Mouse (Mus musculus) embryo, embryonic 10 days (tissue): ENCODE results near the gene Ckap5.
"Not testable (repeated sequence)": the region's sequence is repeated elsewhere in the genome, so short reads cannot be mapped to it uniquely, and the experiment has no call there.

Source experiments
- DNase-seq: peaks from one replicate; pipeline ENCODE4 v3.0.0-alpha.2; 2015; ENCODE audit warnings: low spot score

Gene Ckap5

GRCm38 (mm10) chr2:91526294-91527146 is at the start of gene Ckap5:
Gene Ckap5, plus strand, starts transcription at chr2:91526762.
- peak; percentile 98 for DNase-seq

DNA sequence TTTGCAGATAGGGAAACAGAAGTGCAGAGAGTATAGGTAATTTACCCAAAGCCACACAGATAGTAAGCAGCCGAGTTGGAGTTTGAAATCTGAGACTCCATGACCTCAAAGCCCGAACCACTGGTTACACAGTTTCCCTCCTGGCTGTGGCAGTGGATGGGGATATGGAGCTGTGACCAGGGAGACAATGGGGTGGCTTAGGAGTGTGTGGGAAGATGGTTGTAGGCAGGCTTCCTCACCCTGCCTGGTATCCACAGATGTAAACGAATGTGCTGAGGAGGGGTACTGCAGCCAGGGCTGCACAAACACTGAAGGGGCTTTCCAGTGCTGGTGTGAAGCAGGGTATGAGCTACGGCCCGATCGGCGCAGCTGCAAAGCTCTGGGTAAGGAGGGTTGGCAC is 49.7 kb upstream of the Ckap5 start:
- DNase-seq = no peak

DNA sequence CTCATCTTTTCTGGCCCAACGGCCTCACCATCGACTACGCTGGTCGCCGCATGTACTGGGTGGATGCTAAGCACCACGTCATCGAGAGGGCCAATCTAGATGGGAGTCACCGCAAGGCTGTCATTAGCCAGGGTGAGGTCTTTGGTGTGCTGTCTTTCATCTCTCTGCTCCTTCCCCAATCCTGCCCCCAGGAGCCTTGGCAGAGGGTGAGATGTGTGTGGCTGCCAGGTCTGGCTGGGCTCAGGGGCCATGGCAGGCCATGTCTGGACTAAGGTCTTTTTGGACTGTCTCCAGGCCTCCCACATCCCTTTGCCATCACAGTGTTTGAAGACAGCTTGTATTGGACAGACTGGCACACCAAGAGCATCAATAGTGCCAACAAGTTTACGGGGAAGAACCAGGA is 46.2 kb upstream of the Ckap5 start:
- DNase-seq = no peak

GRCm38 (mm10) chr2:91480805-91481514 is 45.6 kb upstream of the Ckap5 start:
- DNase-seq = peak; percentile 84

- no peak for DNase-seq
Observed at GRCm38 (mm10) chr2:91484698-91485097, 41.9 kb upstream of the Ckap5 start.

DNA sequence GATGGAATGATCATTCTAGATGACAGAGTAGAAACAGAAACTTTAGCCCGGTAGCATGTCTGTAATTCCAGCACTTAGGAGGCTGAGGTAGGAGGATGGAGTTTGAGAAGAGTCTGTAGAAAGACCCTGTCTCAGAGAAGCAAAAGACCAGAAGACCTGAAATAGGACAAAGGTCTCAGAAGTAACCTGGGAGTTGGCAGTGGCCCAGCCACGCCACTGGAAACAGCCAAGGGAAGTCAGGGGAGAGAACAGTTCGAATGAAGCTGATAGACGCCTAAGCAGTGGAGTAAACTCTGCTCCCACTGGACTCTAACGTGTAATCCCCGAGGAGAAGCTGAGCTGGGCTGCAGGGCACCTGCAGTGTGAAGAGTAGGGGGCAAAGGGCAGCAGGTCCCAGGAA is 41.3 kb upstream of the Ckap5 start:
- DNase-seq = no peak

GRCm38 (mm10) chr2:91487295-91487694 is 39.3 kb upstream of the Ckap5 start:
- not testable (repeated sequence) for DNase-seq

DNA sequence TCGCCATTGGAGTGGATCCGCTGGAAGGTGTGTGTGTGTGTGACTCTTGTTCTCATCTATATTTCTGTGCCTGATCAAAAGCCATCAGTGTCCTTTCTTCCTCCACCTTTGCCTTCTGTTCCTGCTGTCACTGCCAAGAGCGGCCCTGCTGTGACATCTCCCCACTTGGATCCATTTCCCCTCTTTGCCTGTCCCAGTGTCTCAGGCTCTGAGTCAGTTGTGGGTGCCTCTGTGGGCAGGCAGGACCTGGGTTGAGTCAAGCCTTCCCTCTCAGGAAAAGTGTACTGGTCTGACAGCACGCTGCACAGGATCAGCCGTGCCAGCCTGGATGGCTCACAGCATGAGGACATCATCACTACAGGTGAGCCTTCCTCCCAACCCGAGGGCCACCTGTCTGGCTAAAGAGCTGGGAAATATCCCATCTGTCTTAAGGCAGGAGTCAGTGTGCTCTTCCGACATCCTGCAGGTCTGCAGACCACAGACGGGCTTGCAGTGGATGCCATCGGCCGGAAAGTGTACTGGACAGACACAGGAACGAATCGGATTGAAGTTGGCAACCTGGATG is 34.4 kb upstream of the Ckap5 start:
- no peak for DNase-seq

DNA sequence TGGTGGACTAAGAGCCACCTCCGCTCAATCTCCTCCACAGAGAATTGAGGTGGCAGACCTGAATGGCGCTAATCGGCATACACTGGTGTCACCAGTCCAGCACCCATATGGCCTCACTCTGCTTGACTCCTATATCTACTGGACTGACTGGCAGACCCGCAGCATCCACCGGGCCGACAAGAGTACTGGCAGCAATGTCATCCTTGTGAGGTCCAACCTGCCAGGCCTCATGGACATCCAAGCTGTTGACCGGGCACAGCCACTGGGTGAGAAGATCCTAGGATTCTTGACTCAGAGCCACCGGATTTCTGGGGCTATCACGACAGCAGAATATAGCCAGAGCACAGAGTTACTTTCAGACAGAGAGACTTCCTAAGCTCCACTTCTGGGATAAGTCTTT is 32.6 kb upstream of the Ckap5 start:
- DNase-seq = no peak

DNA sequence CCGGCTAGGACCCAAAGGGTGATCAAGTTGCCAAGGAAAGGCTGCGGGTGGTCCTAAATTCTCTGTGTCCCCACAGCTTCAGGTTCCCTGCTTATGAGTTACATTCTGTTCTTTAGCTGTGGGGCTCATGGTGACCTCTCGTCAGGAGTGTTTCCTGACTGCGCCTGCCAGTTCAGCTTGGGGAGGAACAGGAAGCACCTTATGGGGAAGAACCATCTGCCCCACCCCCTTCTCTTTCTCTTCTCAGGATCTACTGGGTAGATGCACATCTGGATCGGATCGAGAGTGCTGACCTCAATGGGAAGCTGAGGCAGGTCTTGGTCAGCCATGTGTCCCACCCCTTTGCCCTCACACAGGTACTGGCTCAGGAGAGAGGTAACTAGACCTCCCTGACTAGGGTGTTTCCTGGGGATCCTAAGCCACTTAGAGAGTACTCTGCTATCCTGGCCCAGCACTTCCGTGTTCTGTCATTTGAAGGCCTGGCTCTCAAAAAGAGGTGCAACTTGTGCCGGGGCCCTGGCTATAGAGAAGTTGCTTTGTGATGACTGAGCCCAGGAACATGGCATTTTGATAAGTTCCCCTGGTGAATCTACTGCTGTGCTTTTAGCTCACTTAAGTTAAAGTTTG is 28.4 kb upstream of the Ckap5 start:
- no peak for DNase-seq

DNA sequence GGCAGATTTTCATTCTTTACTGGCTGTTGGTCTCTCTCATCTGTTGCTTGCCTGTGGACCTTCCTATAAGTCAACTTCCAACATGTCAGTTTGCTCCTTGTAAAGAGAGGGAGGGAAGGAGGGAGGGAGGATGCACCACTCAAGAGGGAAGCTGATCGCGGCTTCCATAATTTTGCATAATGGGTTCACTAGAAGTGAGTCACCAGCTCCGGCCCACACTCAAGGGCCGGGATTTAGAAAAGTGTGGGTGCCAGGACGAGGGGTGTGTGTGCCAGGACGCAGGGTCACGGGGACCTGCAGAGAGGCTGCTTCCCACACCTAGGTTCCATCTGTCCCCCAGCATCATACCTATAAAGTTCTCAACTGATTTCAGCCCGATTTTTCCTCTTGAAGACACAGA is 18.5 kb upstream of the Ckap5 start:
- no peak for DNase-seq

GRCm38 (mm10) chr2:91517186-91517585 is 9.4 kb upstream of the Ckap5 start:
- peak; percentile 28 for DNase-seq

DNA sequence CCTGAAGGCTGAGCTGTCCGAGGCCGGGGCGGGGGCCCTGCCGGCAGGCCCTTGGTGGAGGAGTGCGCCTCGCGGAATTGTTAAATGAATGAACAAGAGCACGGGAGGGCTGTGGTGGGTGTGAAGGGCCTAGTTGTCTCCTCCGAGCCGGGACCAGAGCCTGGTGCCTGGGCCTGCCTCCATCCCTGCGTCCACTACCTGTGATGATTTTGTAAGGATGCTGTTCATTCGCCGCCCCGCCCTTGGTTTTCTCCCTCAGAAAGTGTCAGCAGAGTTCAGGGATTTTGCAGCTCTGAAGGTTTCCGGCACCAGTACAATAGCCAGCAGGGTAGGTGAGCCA is 555 bp downstream of the Ckap5 start:
- peak; percentile 48 for DNase-seq

DNA sequence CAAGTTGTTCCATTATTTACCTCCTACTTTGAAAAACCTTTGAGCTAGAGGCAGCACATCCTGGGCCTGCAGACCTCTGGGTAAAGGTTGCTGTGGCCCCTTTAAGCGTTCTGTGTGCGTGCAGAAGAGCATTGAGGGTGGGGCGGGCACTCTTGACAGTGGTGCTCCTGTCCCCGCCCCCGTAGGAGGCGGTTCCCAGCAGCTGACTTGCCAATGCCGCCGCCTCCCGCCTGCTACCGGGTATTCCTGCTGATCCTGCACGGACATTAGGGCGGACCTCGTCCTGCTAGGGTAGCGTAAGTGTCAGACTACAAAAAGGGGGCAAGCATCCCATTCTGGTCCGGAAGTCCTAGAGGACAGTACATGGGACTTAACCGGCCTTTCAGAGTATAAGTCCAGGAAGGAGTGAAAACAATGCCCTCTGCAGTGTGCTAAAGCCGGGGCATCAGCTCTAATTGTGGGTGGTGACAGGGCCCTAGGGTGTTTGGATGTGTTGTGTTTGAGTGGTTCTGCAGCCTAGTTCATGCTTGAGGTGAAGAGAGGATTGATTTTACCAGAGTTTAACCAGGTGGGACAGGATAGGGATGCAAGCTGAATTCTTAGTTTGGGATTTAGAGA is 11.1 kb downstream of the Ckap5 start:
- peak; percentile 91 for DNase-seq

GRCm38 (mm10) chr2:91568125-91568524 is 41.6 kb downstream of the Ckap5 start:
- no peak for DNase-seq

- DNase-seq = no peak
Observed at GRCm38 (mm10) chr2:91580894-91581293, 54.3 kb downstream of the Ckap5 start.

GRCm38 (mm10) chr2:91586242-91586641 is 59.7 kb downstream of the Ckap5 start:
- no peak for DNase-seq

DNA sequence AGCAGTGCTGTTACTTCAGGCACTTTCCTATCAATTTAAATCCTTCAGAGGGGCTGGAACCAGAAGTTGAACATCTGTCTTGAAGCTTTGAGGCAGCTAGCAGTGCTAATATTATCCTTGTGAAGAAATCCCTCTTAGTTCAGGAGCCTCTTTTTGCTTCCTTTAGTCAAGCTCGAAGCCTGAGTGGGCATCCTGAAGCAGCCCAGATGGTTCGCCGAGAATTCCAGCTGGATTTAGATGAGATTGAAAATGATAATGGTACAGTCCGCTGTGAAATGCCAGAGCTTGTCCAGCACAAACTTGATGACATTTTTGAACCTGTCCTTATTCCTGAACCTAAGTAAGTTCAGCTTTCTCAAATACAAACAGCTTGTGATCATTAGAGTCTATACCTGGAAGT is 73.9 kb downstream of the Ckap5 start:
- no peak for DNase-seq

DNA sequence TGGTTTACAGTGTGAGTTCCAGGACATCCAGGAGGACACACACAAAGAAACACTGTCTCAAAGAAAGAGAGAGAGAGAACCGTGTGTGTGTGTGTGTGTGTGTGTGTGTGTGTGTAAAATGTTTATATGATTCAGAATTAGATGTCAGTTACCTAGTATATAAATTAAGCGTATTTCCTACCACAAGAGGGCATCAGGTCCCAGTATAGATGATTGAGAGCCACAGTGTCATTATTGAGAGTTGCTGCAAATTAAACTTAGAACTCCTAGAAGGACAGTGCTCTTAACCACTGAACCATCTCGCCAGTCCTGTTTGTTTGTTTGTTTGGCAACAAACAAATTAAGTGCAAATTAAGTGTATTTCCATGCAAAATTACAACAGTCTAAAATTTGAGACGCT is 75.8 kb downstream of the Ckap5 start:
- no peak for DNase-seq

- DNase-seq = not testable (repeated sequence)
Observed at GRCm38 (mm10) chr2:91609370-91609769, 82.8 kb downstream of the Ckap5 start.

DNA sequence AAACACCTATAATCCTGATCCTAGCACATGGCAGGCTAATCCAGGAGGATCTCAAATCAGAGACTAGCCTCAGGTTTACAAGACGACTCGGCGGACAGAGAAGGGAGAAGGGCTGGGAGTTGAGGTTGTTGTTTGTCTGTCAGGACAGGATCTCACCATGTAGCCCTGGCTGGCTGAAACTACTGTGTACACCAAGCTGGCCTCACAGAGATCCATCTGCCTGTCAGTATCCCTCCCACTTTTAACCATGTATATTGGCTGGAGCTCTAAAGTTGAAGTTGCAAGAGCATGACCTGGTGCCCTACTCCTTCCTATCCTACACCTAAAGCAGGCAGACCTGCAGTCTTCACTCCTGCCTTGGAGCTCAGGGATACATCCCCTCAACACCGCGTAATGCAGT is 95.8 kb downstream of the Ckap5 start:
- DNase-seq = no peak

- DNase-seq = not testable (repeated sequence)
Observed at GRCm38 (mm10) chr2:91623366-91623765, 96.8 kb downstream of the Ckap5 start.
